Mouse (Mus musculus): ENCODE results near the gene Man1b1. TPM values are rescaled to one million over a fixed set of nuclear protein-coding genes. Genes with fewer than 3 reads are reported as not detected.

Gene Man1b1
- polyA plus RNA-seq, 1 experiment from 2014 or later = 52.0 TPM

DNA sequence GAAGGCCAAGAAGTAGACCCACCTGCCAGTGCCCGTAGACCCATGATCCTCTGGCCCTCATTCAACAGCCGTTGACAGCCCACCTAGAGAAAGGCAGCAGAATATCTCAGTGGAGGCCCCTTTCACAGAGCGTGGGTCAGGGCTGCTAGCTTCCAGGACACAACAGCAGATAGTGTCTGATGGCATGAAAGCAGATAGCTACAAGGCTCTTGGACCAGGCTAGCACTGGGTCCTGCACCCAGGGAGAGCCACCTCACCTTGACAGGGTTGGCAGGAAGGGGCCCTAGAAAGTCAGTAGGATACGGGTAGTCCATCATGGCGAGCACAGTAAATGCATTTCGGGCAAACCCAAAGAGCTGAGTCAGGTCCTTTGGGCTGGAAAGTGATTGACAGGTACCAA is 22.1 kb downstream of the Man1b1 start:
- WGBS = 77% methylated on average over 6 of the region's 6 CpGs

GRCm38 (mm10) chr2:25355419-25356066 is 23.4 kb downstream of the Man1b1 start:
- Histone ChIP-seq H3K4me1 (peaks cover 20% of the 10 kb centered on the region), H3K4me2 (peak overlapping the region; percentile 86), H3K27ac (no peak overlapping the region), H3K27me3 (no peaks in the 10 kb centered on the region), H3K36me3 (peaks cover 25% of the 10 kb centered on the region), H3K9me3 (no peaks in the 10 kb centered on the region), H3K4me3 (peak overlapping the region; percentile 48), H3K9ac (peak overlapping the region; percentile 35; the same call in 1 of the 2 replicates)
- ATAC-seq (ENCODE audit: borderline replicate concordance, extremely low read depth, low FRiP score, low TSS enrichment) = no peak
- 31% methylated on average over 18 of the region's 18 CpGs for WGBS

More for the DNA sequence above, 22.1 kb downstream of the Man1b1 start:
- ATAC-seq (ENCODE audit: borderline replicate concordance, extremely low read depth, low FRiP score, low TSS enrichment) = no peak
- H3K4me2 ChIP-seq = no peak overlapping the region
- H3K9me3 ChIP-seq = no peaks in the 10 kb centered on the region
- peaks cover 39% of the 10 kb centered on the region for H3K36me3 ChIP-seq
- H3K27me3 ChIP-seq = no peaks in the 10 kb centered on the region
- H3K27ac ChIP-seq = no peak overlapping the region
- no peak overlapping the region for H3K4me3 ChIP-seq
- peaks cover 20% of the 10 kb centered on the region for H3K4me1 ChIP-seq
- no peak overlapping the region for H3K9ac ChIP-seq

DNA sequence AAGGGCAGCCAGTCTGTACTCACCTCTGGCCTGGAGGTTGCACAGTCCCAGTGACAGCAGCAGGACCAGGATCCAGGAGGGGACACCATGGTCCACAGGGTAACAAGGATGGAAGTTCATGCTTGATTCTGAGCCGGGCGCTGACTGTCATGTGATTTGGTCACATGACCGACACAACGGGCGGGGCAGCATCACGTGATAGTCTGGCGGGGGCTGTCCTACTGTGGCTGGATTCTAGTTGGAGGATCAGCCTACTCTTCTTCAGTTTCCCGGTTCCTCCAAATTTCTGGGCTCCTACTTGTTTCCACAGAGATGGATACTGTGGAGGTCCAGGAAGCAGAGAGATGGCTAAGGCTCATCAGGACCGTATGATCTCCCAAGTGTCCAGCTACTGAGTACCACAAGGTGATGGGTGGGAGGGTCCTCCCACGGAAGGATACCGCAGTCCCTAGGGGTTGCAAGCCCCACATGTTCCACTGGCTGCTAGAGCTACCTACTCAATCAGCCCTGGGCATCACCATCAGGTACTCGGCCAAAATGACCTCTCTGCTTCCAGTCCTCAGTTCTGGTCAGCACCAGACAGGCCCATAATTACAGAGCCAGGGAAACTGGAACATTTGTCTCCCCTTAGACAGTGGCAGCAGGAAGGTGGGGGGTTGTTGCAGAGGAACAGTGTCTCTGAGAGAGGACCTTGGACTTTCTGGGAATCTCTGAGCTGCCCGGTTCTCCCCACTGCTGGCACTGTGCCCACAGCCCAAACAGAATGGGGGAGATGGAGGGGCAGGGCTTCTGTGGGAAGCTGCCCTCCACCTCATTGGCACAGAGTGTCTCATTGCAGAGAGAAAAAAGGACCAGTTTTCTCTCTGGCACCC is 24.3 kb downstream of the Man1b1 start, which contains the start of gene Dpp7:
Dpp7 (minus strand) TSS at position 152 of the 872 bp plus-strand sequence.
- Histone ChIP-seq H3K27ac (no peak within 1 kb of the TSS), H3K36me3 (peaks cover 17% of the 10 kb centered on the region), H3K4me2 (peak within 1 kb of the TSS; percentile 86), H3K4me3 (peak within 1 kb of the TSS; percentile 48), H3K9ac (peak within 1 kb of the TSS; percentile 51), H3K4me1 (peaks cover 20% of the 10 kb centered on the region), H3K9me3 (no peaks in the 10 kb centered on the region), H3K27me3 (no peaks in the 10 kb centered on the region)
- ATAC-seq (ENCODE audit: borderline replicate concordance, extremely low read depth, low FRiP score, low TSS enrichment) = peak; percentile 73
- 3% methylated on average over 13 of the region's 13 CpGs for WGBS

DNA sequence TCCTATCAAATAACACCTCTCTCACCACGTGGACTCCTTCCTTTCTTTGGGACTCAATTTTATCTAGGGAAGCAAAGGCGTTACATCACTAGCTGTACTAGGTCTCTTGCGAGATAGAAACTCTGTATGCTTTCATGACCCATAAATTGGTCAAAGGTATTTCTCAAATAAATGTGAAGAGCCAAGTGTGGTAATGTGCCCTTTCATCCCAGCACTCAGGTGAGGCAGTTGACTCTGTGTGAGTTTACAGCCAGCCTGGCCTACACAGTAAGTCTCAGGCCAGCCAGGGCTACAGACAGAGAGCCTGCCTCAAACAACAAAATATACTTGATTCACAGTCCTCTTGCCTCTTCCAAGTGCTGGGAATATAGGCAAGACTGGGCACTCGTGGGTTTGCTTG is 27.7 kb downstream of the Man1b1 start:
- Histone ChIP-seq H3K27me3 (peaks cover 11% of the 10 kb centered on the region; the same call in 1 of the 2 replicates), H3K4me2 (no peak overlapping the region), H3K9me3 (no peaks in the 10 kb centered on the region), H3K27ac (no peak overlapping the region), H3K4me1 (peaks cover 33% of the 10 kb centered on the region), H3K36me3 (no peaks in the 10 kb centered on the region), H3K9ac (no peak overlapping the region), H3K4me3 (no peak overlapping the region)
- WGBS = 70% methylated on average over 4 of the region's 4 CpGs
- ATAC-seq (ENCODE audit: borderline replicate concordance, extremely low read depth, low FRiP score, low TSS enrichment) = no peak

- Histone ChIP-seq H3K4me3 (no peak overlapping the region), H3K36me3 (no peaks in the 10 kb centered on the region), H3K27ac (no peak overlapping the region), H3K4me1 (peaks cover 22% of the 10 kb centered on the region), H3K9ac (no peak overlapping the region), H3K9me3 (no peaks in the 10 kb centered on the region), H3K27me3 (peaks cover 17% of the 10 kb centered on the region), H3K4me2 (no peak overlapping the region)
- ATAC-seq (ENCODE audit: borderline replicate concordance, extremely low read depth, low FRiP score, low TSS enrichment) = no peak
- 42% methylated on average over 13 of the region's 13 CpGs for WGBS
Observed at GRCm38 (mm10) chr2:25363478-25364178, 31.5 kb downstream of the Man1b1 start.

DNA sequence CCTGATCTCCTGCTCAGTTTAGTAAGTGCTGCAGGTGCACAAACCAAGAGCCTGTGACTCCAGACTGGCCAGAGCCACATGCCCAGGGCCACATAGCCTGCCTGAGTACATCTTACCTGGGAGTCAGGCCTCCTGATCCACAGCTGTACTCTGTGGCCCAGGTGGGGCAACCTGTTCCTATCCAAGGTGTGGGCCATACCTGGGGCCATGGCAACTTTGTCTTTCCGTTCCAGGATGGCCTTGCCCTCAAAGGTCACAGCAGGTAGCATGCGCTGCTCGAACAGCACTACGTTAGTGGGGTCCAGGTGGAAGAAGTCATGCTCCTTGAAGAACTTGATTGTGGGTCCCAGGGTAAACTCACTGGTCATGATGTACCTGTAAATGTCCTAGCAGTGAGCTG is 32.2 kb downstream of the Man1b1 start:
- Histone ChIP-seq H3K27me3 (peaks cover 17% of the 10 kb centered on the region), H3K4me1 (peaks cover 22% of the 10 kb centered on the region), H3K27ac (no peak overlapping the region), H3K4me3 (peak overlapping the region; percentile 73; the same call in 1 of the 2 replicates), H3K9me3 (no peaks in the 10 kb centered on the region), H3K4me2 (peak overlapping the region; percentile 100), H3K9ac (no peak overlapping the region), H3K36me3 (no peaks in the 10 kb centered on the region)
- WGBS = 82% methylated on average over 4 of the region's 4 CpGs
- no peak for ATAC-seq (ENCODE audit: borderline replicate concordance, extremely low read depth, low FRiP score, low TSS enrichment)

DNA sequence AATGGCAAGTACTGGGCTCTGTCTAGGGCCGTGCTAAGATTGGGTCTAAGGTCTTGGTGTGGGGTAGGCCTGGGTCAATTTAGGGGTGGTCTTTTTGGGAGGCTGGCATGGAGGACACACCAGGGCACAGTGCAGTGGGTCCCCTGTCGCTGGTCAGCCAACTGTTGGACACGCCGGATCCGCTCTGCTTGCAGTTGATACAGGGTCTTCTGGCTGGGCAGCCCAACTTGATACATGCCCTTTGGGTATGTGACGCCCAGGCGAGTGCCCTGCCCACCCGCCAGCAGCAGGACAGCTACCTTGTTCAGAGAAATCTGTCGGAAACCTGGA is 32.6 kb downstream of the Man1b1 start:
- H3K36me3 ChIP-seq = no peaks in the 10 kb centered on the region
- H3K27me3 ChIP-seq = peaks cover 17% of the 10 kb centered on the region
- peak overlapping the region; percentile 100 for H3K4me2 ChIP-seq
- H3K27ac ChIP-seq = peak overlapping the region; percentile 24; the same call in 1 of the 2 replicates
- no peaks in the 10 kb centered on the region for H3K9me3 ChIP-seq
- no peak; the same call in 1 of the 2 replicates for ATAC-seq (ENCODE audit: borderline replicate concordance, extremely low read depth, low FRiP score, low TSS enrichment)
- peak overlapping the region; percentile 73 for H3K4me3 ChIP-seq
- peak overlapping the region; percentile 75 for H3K9ac ChIP-seq
- WGBS = 25% methylated on average over 9 of the region's 9 CpGs
- peaks cover 22% of the 10 kb centered on the region for H3K4me1 ChIP-seq

DNA sequence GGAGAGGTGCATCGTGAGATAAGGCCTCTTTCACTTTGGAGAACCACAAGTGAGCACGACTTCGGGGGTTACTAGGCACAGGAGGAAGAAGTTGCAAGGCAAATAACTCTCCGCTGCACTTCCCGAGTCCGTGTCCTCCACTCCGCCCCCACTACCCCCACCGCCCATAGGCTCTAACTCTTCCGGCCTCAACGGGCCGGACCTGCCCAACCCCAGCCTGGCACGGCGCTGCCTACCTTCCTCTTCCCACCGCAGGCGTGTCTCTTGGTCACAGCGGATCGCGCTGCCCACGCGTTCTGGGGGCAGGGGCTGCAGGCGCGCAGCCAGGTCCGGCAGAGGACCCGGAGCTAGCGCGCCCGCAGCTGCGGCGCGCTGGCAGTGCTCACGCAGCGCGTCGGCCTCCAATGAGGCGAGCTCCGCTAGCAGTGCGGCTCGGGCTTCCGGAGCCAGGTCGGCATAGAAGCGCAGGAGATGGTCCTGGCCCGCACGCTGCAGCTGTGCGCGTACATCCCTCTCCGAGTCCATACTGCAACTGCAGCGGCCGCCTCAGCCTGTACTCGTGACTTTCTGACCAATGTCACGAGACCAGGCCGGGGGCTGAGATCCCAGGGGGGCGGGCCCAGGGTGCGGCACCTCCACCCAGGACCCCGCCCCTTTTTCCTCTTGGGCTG is 33.1 kb downstream of the Man1b1 start, which contains the start of gene Uap1l1:
Uap1l1 (minus strand) TSS at position 592 of the 671 bp plus-strand sequence.
- peaks cover 22% of the 10 kb centered on the region for H3K4me1 ChIP-seq
- peak within 1 kb of the TSS; percentile 75 for H3K9ac ChIP-seq
- H3K36me3 ChIP-seq = no peaks in the 10 kb centered on the region
- peak; percentile 89 for ATAC-seq (ENCODE audit: borderline replicate concordance, extremely low read depth, low FRiP score, low TSS enrichment)
- peak within 1 kb of the TSS; percentile 73 for H3K4me3 ChIP-seq
- H3K27me3 ChIP-seq = peaks cover 17% of the 10 kb centered on the region
- WGBS = under 1% methylated on average over 54 of the region's 54 CpGs
- peak within 1 kb of the TSS; percentile 24 for H3K27ac ChIP-seq
- peak within 1 kb of the TSS; percentile 100 for H3K4me2 ChIP-seq
- no peaks in the 10 kb centered on the region for H3K9me3 ChIP-seq

- H3K4me1 ChIP-seq = peaks cover 38% of the 10 kb centered on the region
- whole genome bisulfite sequencing = 83% methylated on average over 3 of the region's 3 CpGs
- H3K9ac ChIP-seq = no peak overlapping the region
- no peaks in the 10 kb centered on the region for H3K36me3 ChIP-seq
- no peak overlapping the region for H3K4me2 ChIP-seq
- no peak for ATAC-seq (ENCODE audit: borderline replicate concordance, extremely low read depth, low FRiP score, low TSS enrichment)
- no peak overlapping the region for H3K4me3 ChIP-seq
- no peak overlapping the region for H3K27ac ChIP-seq
- peaks cover 6% of the 10 kb centered on the region for H3K27me3 ChIP-seq
- H3K9me3 ChIP-seq = no peaks in the 10 kb centered on the region
Observed at GRCm38 (mm10) chr2:25369996-25370395, 37.9 kb downstream of the Man1b1 start.

- WGBS = 1% methylated on average over 65 of the region's 65 CpGs
- peak within 1 kb of the TSS; percentile 67 for H3K9ac ChIP-seq
Observed at GRCm38 (mm10) chr2:25371764-25372643, 39.9 kb downstream of the Man1b1 start, which contains the start of gene Sapcd2. Gene Sapcd2 (plus strand): TSS chr2:25372321.

More at GRCm38 (mm10) chr2:25371764-25372643, 39.9 kb downstream of the Man1b1 start, which contains the start of gene Sapcd2:
- Histone ChIP-seq H3K4me2 (peak within 1 kb of the TSS; percentile 95), H3K27me3 (no peaks in the 10 kb centered on the region), H3K4me1 (peaks cover 30% of the 10 kb centered on the region), H3K27ac (peak within 1 kb of the TSS; percentile 81), H3K9me3 (no peaks in the 10 kb centered on the region), H3K4me3 (peak within 1 kb of the TSS; percentile 85), H3K36me3 (peaks cover 17% of the 10 kb centered on the region)
- ATAC-seq (ENCODE audit: borderline replicate concordance, extremely low read depth, low FRiP score, low TSS enrichment) = peak; percentile 93
